ENCODE assay signal across 31 mouse cellular contexts in the genomic region with DNA sequence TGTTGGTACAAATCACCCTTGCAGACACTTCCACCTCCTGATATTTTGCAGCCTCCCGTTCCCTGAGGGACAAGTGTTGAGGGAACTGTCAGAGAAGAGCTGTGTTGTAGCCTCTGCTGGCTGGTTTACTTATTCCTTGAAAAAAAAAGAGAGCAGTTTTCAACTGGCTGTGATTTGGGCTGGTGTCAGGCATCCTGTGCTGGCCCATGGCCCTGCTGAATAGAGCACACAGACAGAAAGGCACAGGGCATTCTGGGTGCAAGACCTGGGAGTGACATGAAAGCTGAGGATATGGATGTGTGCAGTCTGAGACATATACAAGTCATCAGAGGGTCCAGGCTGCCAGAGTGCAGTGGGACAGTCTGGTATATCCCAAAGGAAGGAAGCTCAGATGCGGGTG. TPM values are rescaled to one million over a fixed set of nuclear protein-coding genes. Genes with fewer than 3 reads are reported as not detected.
DNase-seq lines count a peak whose midpoint lies in the region; ATAC-seq lines count a peak whose summit lies in the region.
"Had no signal": no experiment of that assay in that cellular context is flagged by ENCODE, and none has a peak within 500 bp of the region (broad histone marks: within the 10 kb centered on the region; RNA-seq: fewer than 3 reads in every experiment).

No protein-coding gene starts in this region.

- DNase-seq in embryonic facial prominence, embryonic 14.5 days (ENCODE audit: low spot score): no peak
- DNase-seq in embryonic facial prominence, embryonic 10.5 days (ENCODE audit: low spot score): no peak
- no peak for DNase-seq in hindbrain, embryonic 14.5 days (ENCODE audit: low spot score)
- DNase-seq in Muller cell, postnatal 12 days (ENCODE audit: inconsistent ontology term): peak; percentile 20
- no peak for DNase-seq in lung, postnatal 10 days
- DNase-seq: adrenal gland, postnatal 25 days; cerebellum, adult 9-10 months; gastrocnemius, adult 2 months; gastrocnemius, postnatal 36 days; heart, adult 2 months; kidney, adult 2 months; kidney, postnatal 36 days; liver, embryonic 13.5 days; lung, adult 18-20 months; lung, postnatal 14 days; right cerebral cortex, postnatal 25 days had no signal

- 81% methylated on average over 2 of the region's 2 CpGs for WGBS in embryonic facial prominence, embryonic 14.5 days
- WGBS in embryonic facial prominence, embryonic 10.5 days: 79% methylated on average over 2 of the region's 2 CpGs
- WGBS in hindbrain, embryonic 16.5 days: 69% methylated on average over 2 of the region's 2 CpGs
- 76% methylated on average over 2 of the region's 2 CpGs for WGBS in hindbrain, embryonic 14.5 days
- 72% methylated on average over 2 of the region's 2 CpGs for whole genome bisulfite sequencing in forebrain, embryonic 12.5 days

- H3K4me1 ChIP-seq in embryonic facial prominence, embryonic 14.5 days (ENCODE audit: control insufficient read depth, insufficient read depth, low read length): no peaks in the 10 kb centered on the region
- peaks cover 4% of the 10 kb centered on the region for H3K4me1 ChIP-seq in embryonic facial prominence, embryonic 10.5 days
- H3K4me1 ChIP-seq in hindbrain, embryonic 16.5 days (ENCODE audit: control insufficient read depth, insufficient read depth, low read depth, low read length): no peaks in the 10 kb centered on the region
- H3K4me1 ChIP-seq in hindbrain, embryonic 14.5 days (replicated peaks; ENCODE audit: control insufficient read depth, insufficient read depth, low read length): no peaks in the 10 kb centered on the region
- H3K4me1 ChIP-seq in forebrain, embryonic 12.5 days: peaks cover 4% of the 10 kb centered on the region; the same call in 1 of the 2 replicates
- H3K4me1 ChIP-seq: embryonic facial prominence, embryonic 15.5 days; heart, embryonic 12.5 days; intestine, embryonic 15.5 days; liver, embryonic 13.5 days; stomach, embryonic 15.5 days had no signal

- H3K27ac ChIP-seq in embryonic facial prominence, embryonic 14.5 days (replicated peaks; ENCODE audit: low read depth, low read length): no peak overlapping the region
- no peak overlapping the region for H3K27ac ChIP-seq in embryonic facial prominence, embryonic 10.5 days (replicated peaks)
- 0 out of 2 replicates have a peak overlapping the region, but pooled peaks have one; percentile 34 for H3K27ac ChIP-seq in hindbrain, embryonic 16.5 days (ENCODE audit: low read depth, low read length)
- H3K27ac ChIP-seq in hindbrain, embryonic 14.5 days: no peak overlapping the region
- H3K27ac ChIP-seq in forebrain, embryonic 12.5 days: no peak overlapping the region; the same call in 1 of the 2 replicates
- H3K27ac ChIP-seq: embryonic facial prominence, embryonic 15.5 days; gastrocnemius, adult 2 months; heart, adult 2 months; intestine, embryonic 15.5 days; layer of hippocampus, adult 2 months; left cerebral cortex, adult 2 months; liver, embryonic 13.5 days; midbrain, embryonic 12.5 days; stomach, embryonic 15.5 days had no signal

- H3K9ac ChIP-seq in embryonic facial prominence, embryonic 14.5 days (ENCODE audit: low read depth, low read length): no peak overlapping the region
- H3K9ac ChIP-seq in hindbrain, embryonic 16.5 days (ENCODE audit: low read depth, low read length): no peak overlapping the region
- H3K9ac ChIP-seq in hindbrain, embryonic 14.5 days: no peak overlapping the region
- H3K9ac ChIP-seq in forebrain, embryonic 12.5 days: no peak overlapping the region
- H3K9ac ChIP-seq: embryonic facial prominence, embryonic 15.5 days; heart, embryonic 12.5 days; intestine, embryonic 15.5 days; liver, embryonic 13.5 days; midbrain, embryonic 12.5 days; stomach, embryonic 15.5 days had no signal

- no peaks in the 10 kb centered on the region for H3K27me3 ChIP-seq in embryonic facial prominence, embryonic 14.5 days (replicated peaks; ENCODE audit: control insufficient read depth, insufficient read depth, low read length)
- peaks cover 20% of the 10 kb centered on the region for H3K27me3 ChIP-seq in embryonic facial prominence, embryonic 10.5 days (replicated peaks; ENCODE audit: low read depth, poor library complexity, severe bottlenecking)
- H3K27me3 ChIP-seq in hindbrain, embryonic 16.5 days (replicated peaks; ENCODE audit: control insufficient read depth, insufficient read depth, low read length): peaks cover 2% of the 10 kb centered on the region; the same call in 1 of the 2 replicates
- no peaks in the 10 kb centered on the region for H3K27me3 ChIP-seq in hindbrain, embryonic 14.5 days (ENCODE audit: control insufficient read depth, insufficient read depth, low read length)
- H3K27me3 ChIP-seq in forebrain, embryonic 12.5 days: 0 out of 2 replicates have a peak, but pooled peaks cover 5% of the 10 kb centered on the region
- H3K27me3 ChIP-seq: intestine, embryonic 15.5 days had no signal

- no peaks in the 10 kb centered on the region for H3K9me3 ChIP-seq in embryonic facial prominence, embryonic 14.5 days (ENCODE audit: control insufficient read depth, low read length)
- no peaks in the 10 kb centered on the region for H3K9me3 ChIP-seq in embryonic facial prominence, embryonic 10.5 days
- no peaks in the 10 kb centered on the region for H3K9me3 ChIP-seq in hindbrain, embryonic 16.5 days (ENCODE audit: control insufficient read depth, low read length)
- no peaks in the 10 kb centered on the region for H3K9me3 ChIP-seq in hindbrain, embryonic 14.5 days (ENCODE audit: control insufficient read depth, low read length)
- H3K9me3 ChIP-seq in forebrain, embryonic 12.5 days: no peaks in the 10 kb centered on the region
- H3K9me3 ChIP-seq: embryonic facial prominence, embryonic 15.5 days; heart, embryonic 12.5 days; intestine, embryonic 15.5 days; liver, embryonic 13.5 days; midbrain, embryonic 12.5 days; stomach, embryonic 15.5 days had no signal

- H3K4me3 ChIP-seq in embryonic facial prominence, embryonic 14.5 days (ENCODE audit: low read depth, low read length): no peak overlapping the region
- no peak overlapping the region for H3K4me3 ChIP-seq in embryonic facial prominence, embryonic 10.5 days
- no peak overlapping the region for H3K4me3 ChIP-seq in hindbrain, embryonic 16.5 days (ENCODE audit: low read length)
- H3K4me3 ChIP-seq in hindbrain, embryonic 14.5 days (replicated peaks; ENCODE audit: low read length): no peak overlapping the region
- H3K4me3 ChIP-seq in forebrain, embryonic 12.5 days (replicated peaks): no peak overlapping the region
- H3K4me3 ChIP-seq: embryonic facial prominence, embryonic 15.5 days; gastrocnemius, adult 2 months; heart, adult 2 months; heart, embryonic 12.5 days; intestine, embryonic 15.5 days; layer of hippocampus, adult 2 months; left cerebral cortex, adult 2 months; liver, embryonic 13.5 days; midbrain, embryonic 12.5 days; stomach, embryonic 15.5 days had no signal

- 0 out of 2 replicates have a peak, but pooled peaks have one; percentile 15 for ATAC-seq in embryonic facial prominence, embryonic 14.5 days (ENCODE audit: low read depth)
- peak; percentile 40; the same call in 1 of the 2 replicates for ATAC-seq in hindbrain, embryonic 16.5 days
- ATAC-seq in hindbrain, embryonic 14.5 days (ENCODE audit: low FRiP score): no peak
- peak; percentile 43 for ATAC-seq in forebrain, embryonic 12.5 days (ENCODE audit: low FRiP score)
- ATAC-seq in erythroid progenitor cell, adult 5-6 weeks (replicated peaks; ENCODE audit: low FRiP score, poor library complexity, severe bottlenecking): no peak
- ATAC-seq: CD4-positive, CD25-positive, alpha-beta regulatory T cell, adult 4 months; intestine, embryonic 15.5 days had no signal

- no peak overlapping the region for H3K4me2 ChIP-seq in embryonic facial prominence, embryonic 14.5 days (ENCODE audit: low read depth, low read length)
- H3K4me2 ChIP-seq in hindbrain, embryonic 16.5 days (ENCODE audit: low read length): no peak overlapping the region
- no peak overlapping the region for H3K4me2 ChIP-seq in hindbrain, embryonic 14.5 days (replicated peaks)
- H3K4me2 ChIP-seq in forebrain, embryonic 12.5 days: no peak overlapping the region
- H3K4me2 ChIP-seq: embryonic facial prominence, embryonic 15.5 days; heart, embryonic 12.5 days; intestine, embryonic 15.5 days; liver, embryonic 13.5 days; midbrain, embryonic 12.5 days; stomach, embryonic 15.5 days had no signal

- H3K36me3 ChIP-seq in embryonic facial prominence, embryonic 14.5 days (ENCODE audit: control insufficient read depth, insufficient read depth, low read length): peaks cover 6% of the 10 kb centered on the region; the same call in 1 of the 2 replicates
- H3K36me3 ChIP-seq in embryonic facial prominence, embryonic 10.5 days (replicated peaks): no peaks in the 10 kb centered on the region; the same call in 1 of the 2 replicates
- no peaks in the 10 kb centered on the region for H3K36me3 ChIP-seq in hindbrain, embryonic 16.5 days (ENCODE audit: control insufficient read depth, insufficient read depth, low read length)
- H3K36me3 ChIP-seq in hindbrain, embryonic 14.5 days (replicated peaks; ENCODE audit: control insufficient read depth, insufficient read depth): peaks cover 6% of the 10 kb centered on the region
- H3K36me3 ChIP-seq in forebrain, embryonic 12.5 days (replicated peaks): peaks cover 34% of the 10 kb centered on the region
- H3K36me3 ChIP-seq: embryonic facial prominence, embryonic 15.5 days; heart, embryonic 12.5 days; intestine, embryonic 15.5 days; liver, embryonic 13.5 days; midbrain, embryonic 12.5 days; stomach, embryonic 15.5 days had no signal

RNA-seq across cellular contexts. Expression of gene Pax6, which starts 29.9 kb away (rescaled TPM):
- 1.8 and 2.6 TPM in 2 replicates for polyA plus RNA-seq in embryonic facial prominence, embryonic 14.5 days (2014; fragmentation: Nextera tagmentation; extraction: Ambion mirVana)
- polyA plus RNA-seq in embryonic facial prominence, embryonic 10.5 days (2016; fragmentation: Nextera tagmentation; extraction: Ambion mirVana): 13.0 and 22.3 TPM in 2 replicates
- 40.7 and 43.8 TPM in 2 replicates for polyA plus RNA-seq in hindbrain, embryonic 16.5 days (2015; fragmentation: Nextera tagmentation; extraction: Ambion mirVana)
- 26.9 and 28.1 TPM in 2 replicates for polyA plus RNA-seq in hindbrain, embryonic 14.5 days (2014; fragmentation: Nextera tagmentation; extraction: Ambion mirVana)
- polyA plus RNA-seq in forebrain, embryonic 12.5 days (2016; fragmentation: Nextera tagmentation; extraction: Ambion mirVana): 110 and 111 TPM in 2 replicates
- total RNA-seq in erythroid progenitor cell, adult 5-6 weeks (2015; ENCODE audit: low replicate concordance): not detected in 2 replicates
- total RNA-seq in erythroid progenitor cell, adult 5-6 weeks (2017; ENCODE audit: low replicate concordance): not detected in 2 replicates
- total RNA-seq: adrenal gland, adult 18-20 months; adrenal gland, postnatal 25 days; common myeloid progenitor, adult 5-6 weeks; gastrocnemius, adult 2 months; gastrocnemius, postnatal 36 days; heart, adult 2 months; hematopoietic stem cell, adult 5-6 weeks; monocyte, adult 5-6 weeks had no signal
- polyA plus RNA-seq: heart, adult 2 months; kidney, adult 2 months had no signal

Comparison
In these comparisons a context has a peak if more than half of its experiments do, and no peak if none do; other contexts are left out.
1. ATAC-seq: peak in embryonic facial prominence, embryonic 14.5 days (single experiment), hindbrain, embryonic 16.5 days (single experiment) and forebrain, embryonic 12.5 days (single experiment); none in hindbrain, embryonic 14.5 days (single experiment) and erythroid progenitor cell, adult 5-6 weeks (single experiment).